Mouse (Mus musculus): ENCODE data around the gene B4galt1.

- no peak for TF ChIP-seq GATA1 (IDR thresholded peaks at IDR 0.05; ENCODE audit: low read length)
- no peak for TF ChIP-seq TAL1 (IDR thresholded peaks at IDR 0.05; ENCODE audit: low read length)
Observed at GRCm38 (mm10) chr4:40895646-40896045, 41.8 kb upstream of the B4galt1 start.

All from erythroblast, embryonic 14.5 days (primary cell).